Mouse (Mus musculus) 3134 (cell line): ENCODE measurements around the gene Vav2.

Source experiments
- DNase-seq: peaks from one replicate; pipeline ENCODE4 v3.0.0-alpha.2; 2011; ENCODE audit warnings: low spot score; ENCODE audit not compliant: insufficient read length; ENCODE audit errors: extremely low read depth

Gene Vav2

DNA sequence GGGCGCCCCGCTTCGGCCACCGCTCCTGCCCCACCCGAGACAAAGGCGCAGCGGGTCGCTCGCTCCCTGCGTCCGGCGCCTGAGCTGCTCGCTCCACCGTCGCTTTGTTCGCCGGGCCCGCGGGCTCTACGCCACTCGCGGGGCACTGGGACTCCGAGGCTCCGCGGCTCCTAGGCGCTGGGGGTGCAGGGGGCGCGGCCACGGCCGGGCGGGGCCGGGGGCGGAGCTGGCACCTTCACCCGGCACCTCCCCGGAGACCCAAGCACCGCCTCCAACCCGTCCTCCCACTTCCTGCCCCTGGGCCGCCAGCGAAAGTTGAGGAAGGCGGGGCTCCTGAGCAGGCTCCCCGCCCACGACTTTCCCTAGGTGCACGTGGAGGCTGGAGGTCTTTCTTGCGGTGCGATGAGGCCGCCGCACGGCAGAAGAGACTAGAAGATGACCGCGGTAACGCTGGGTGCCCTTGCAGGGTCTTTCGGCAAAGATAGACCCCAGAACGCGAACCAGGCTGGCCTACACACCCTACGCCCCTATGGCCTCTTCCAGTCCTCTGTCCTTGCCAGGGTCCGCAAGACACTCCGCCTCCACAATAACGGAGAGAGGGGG, at the start of gene Vav2:
TSS of gene Vav2 (minus strand) at position 179 of the 603 bp plus-strand sequence.
- DNase-seq: peak; percentile 90

DNA sequence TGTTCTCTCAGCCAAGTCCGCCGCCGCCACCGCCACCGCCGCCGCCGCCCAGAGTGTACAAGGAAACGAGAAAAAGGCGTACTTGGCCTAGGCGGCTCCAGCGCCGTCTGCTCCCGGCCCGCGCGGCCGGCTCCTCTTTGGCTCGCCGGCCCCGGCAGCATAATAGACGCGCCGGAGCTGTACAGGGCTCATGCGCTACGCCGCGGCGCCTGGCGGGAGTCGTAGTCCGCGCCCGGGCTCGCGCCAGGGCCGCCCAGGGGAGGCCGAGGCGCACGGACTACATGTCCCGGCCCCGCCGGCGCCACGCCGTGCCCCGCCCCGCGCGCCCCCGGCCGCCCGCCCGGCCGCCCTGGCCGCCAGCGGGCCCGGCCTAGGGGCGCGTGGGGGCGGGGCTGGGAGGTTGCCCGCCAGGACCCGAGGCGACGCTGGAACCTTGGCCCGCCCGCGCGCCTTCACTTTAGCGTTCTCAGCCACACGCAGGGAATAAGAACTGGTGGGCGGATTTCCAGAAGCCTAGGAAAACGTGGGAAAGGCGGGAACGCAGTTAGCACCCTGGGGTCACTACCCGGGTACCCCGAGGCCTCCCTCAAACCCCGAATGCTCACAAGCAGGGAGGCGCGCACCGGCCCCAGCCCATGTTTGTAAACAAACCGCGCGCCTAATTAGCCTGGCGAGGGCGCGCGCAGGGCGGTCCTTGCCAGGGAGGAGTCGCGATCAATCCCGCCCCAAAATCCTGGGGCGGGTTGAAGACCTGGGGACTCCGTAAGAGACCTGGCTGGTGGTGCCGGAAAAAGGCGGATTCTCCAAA, 48.9 kb upstream of the Vav2 start:
- peak; percentile 94 for DNase-seq

DNA sequence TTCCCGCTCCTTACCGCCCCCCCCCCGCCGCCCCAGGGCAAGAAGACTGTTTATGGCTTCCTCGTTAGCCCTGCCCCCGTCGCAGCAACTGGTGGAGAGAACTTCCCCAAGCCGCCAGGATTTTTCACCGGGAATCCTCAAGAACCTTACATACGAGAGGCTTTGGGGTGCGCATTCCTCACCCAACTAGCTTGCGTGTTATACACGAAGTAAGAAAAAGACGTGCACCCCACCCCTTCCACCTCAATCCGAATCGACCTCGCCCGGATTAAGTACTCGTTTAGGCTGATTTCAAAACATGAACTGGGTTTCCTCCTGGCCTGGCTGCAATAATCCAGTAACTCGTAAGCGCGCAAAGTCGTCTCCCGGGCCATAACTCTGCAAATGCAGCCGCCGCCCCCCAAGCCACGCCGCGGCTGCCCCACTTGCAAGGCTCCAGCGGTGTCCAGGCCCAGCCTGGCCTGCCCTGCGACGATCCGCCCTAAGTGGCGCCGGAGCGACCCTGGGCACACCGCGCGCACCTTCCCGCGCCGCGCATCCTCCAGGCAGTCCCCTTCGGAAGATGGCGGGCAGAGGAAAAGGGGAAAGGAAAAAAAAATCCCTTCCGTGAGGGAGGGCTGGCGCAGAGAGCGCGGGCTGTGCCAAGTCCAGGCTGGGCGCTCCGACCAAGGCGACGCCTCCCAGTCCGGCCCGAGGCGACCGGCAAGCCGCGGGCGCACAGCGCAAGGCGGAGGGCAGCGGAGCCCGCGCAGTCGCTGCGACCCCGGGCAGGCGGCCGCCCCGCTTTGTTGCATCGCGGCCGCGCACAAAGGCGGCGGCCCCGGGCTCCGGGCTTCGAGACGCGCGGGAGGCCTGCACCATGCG, 48.0 kb upstream of the Vav2 start:
- peak; percentile 72 for DNase-seq

DNA sequence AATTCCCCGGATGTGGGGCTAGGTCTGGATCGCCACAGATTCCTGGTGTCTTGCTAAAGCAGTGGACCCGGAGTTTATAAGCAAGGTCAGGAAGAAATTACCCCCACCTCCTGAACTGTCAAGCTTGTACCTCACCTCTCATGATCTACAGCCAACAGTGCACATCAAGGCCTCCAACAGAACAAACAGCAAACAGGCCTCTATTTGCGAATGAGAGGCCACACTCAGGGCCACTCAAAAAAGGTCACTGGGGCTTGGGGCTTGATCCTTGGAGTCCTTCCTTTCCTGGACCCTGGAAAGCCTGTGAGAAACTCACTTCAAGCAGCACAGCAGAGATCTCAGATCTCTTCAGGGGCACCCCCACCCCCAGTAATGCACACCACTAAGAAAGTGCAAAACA, 47.1 kb upstream of the Vav2 start:
- DNase-seq: no peak

DNA sequence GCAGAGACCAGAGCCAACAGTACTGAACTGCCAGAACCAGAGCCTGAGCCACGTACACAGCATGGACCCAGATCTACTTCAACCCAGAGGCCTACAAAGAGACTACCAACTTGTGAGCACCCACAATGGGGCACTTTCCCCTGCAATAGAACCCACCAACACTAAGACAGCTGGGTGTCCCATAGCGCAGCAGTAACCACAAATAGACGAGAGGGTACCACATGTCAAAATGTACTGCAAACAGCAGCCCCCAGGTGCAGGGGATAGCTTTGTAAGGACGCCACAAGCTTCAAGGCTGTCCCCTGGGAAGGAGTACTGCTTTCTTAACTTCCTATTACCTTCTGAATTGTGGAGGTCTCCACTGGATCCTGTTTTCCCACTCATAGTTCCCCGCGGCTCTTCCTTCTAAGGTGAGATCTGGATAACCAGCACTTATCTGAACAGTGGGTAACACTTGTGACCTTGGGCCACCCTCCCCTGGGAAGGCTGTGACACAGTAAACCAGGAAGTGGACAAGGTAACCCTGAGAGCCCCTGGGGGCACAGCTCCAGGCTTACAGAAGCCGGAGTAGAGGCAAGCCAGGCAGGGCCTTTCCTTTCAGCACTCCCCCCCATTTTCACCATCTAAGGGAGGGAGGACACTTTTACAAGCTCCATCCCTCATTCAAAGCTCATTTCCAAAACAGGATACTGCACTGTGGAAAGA, 46.4 kb upstream of the Vav2 start:
- DNase-seq: no peak

DNA sequence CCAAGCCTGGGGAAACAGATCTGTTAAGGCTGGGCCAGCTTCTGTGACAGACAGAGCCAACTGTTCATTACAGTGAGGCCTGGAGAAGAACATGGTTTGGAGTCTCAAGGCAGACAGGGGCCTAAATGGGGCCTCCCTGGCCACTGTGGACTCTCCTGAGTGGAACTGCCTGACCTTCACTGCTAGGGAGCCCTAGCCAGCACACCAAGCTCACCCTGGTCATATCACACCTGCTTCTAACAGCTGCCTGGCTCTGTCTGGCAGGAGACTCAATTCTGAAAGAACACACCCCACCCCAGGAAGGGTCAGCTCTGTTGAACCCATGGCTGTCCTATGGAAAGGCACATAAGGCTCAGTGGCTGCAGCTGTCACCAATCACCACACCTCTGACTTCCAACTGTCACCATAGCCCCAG, 44.3 kb upstream of the Vav2 start:
- DNase-seq: no peak

DNA sequence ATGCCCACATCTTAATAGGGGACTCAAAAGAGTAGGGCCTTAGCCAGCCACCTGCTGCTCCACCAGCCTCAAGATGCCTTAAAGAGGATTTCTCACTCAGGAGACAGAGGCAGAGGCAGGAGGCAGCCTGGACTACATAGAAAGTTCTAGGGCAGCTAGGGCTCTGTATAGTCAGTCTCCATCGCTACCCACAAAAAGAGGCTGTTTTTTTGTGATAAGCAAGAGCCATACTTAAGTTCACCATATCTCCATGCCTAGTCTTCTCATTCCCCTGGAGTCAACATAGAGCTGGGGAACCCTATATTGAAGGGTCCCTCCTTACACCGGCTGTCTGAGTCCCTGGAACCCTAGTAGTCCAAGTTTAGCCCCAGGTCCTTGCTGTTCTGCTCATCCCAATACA, 43.7 kb upstream of the Vav2 start:
- DNase-seq: no peak

DNA sequence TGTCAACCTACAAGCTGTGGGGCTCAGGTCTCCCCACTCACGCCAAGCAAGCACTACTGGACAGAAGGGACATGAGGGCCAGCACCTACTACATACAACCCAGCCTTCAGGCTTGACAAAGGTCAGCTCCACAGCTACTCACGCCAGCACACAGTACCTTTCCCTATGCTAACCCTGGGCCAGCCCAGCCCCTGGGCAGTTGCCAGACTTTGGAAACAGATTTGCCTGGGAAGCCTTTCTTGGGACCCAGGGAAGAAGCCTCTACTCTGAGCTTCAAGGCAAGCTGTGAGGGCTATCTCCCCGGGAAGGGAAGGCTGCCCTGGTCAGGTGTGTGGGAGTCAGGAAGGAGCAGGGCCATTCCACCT, 43.1 kb upstream of the Vav2 start:
- no peak for DNase-seq

DNA sequence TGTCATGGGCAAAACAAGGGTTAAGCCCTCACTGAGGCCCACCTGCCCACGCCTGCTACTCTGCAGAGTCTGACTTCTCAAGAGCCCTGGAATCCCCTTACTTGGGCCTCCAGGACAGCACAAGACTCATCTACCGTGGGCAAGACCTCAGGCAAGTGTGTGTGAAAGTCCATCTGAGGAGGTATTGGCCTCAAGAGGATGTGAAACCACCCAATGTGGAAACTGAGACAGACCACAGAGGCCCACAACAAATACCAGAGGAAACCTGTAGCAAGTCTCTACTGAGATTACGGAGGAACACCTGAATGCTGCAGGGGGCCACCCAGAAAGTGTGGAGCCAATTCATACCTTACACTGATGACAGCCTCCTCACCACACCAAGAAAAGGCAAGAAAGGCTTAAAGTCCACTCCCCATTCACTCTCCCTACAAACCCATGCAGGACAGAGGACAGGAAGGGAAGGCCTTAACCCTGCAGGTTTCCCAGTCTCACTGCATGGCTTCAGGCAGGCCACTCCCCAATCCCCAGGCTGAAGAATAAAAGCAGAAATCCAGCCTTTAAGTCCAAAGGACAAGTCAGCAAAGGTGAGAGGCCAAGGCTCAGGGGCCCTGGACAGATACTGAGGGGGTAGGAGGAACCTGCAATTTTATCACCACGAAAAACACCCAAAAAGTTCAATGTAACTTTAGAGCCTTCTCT, 42.6 kb upstream of the Vav2 start:
- DNase-seq: no peak

DNA sequence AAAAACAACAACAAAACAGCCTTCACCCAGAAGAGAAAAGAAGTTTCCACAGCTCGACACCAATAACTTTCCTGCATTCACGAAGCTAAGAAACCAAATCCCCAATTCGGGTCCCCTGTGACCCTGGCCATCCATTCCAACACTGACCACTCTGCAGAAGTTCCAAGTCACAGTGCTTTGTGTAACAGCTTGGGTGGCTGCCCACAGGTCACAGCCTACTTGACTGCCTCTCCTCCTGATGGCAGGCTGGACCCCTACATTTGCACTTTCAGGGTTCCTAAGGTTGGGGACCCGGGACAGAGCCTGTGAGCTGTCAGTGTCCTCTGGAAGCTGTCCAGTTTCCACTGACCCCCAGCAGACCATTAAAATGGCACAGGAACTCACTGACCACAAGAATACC, 36.1 kb upstream of the Vav2 start:
- DNase-seq: no peak

DNA sequence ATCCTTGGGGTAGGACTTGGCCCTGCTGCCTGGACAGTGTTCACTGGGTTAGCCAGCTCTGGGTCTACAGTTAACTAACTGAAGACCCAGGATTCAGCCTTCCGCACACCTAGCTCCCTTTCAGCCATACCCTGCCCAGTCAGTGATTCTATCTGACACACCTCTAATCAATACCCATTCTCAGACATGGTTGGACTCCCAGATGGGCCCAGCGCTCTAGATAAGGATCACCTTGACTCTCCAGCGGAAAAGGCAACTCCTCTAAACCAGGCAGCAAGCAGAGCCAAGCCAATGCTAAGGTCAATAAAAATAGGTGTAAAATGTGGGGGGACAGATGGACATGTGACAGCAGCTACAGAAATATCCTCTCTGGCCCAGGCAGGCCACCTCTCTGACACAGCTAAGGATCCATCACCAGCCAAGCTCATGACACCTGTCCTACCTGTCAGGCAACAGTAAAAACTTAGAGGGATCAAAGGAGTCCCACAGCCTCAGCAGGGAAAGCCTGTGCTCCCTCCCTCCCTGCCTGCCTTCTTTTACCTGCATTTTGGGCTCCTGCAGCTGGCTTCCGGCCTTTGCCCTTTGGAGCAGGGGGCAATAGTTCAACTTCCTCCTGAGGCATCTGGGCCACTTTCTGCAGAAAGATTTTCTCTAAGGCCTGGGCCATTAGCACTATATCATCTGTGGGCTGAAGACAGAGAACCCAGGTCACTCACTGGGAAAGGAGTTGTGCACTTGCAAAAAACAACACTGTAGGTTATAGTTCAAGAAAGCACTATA, 35.2 kb upstream of the Vav2 start:
- DNase-seq: no peak

DNA sequence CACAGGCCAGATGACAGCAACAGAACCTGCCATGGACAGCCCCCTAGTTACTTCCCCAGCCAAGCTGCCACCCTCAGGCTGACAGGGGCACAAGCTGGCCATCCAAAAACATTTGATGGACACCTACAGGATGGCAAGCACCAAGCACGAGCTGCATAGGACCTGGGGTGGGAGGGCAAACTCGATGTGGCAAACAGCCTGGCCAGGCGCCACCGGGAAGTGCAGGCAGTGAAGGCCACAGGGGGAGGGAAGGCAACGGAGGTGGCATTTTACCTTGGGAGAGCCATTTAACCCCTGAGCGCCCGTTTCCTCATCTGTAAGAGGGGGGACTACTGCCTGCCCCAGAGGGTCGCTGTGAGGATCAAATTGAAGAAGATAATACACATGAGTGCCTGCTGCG, 33.8 kb upstream of the Vav2 start:
- no peak for DNase-seq

DNA sequence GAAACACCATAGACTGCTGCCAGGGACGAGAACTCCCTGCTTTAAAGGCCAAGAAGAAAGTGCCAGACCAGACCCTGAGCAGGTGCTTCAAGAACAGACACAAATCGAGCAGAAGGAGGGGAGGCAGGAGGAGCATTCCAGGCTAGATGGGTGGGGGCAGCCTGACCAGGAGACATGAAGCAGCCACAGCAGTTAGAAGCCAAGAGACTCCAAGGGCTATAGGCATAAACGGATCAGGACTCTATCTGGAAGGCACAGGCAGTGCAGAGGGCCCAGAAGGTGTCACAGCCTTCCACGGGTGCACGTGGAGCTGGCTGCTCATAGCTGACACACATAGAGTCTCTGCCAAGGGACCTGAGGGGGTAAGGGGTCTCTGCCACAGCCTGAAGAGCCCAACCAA, 33.3 kb upstream of the Vav2 start:
- no peak for DNase-seq

DNA sequence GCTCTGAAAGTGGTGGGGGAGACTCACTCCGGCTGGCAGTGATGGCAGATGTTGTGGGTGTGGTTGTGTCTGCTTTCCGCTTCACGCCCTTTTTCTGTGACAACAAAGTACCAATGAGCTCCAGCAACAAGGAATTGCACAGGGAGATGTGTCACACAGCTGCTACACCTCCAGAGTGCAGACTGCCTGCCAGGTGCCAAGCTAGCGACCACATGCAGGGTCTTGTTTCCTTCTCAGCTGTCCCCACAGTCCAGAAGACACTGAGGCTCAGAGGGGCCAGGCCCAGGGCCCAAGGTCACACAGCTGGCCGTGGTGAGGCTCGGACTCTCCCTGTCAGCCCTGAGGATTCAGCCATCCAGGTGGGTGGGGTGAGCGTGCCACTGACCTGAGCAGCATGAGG, 32.9 kb upstream of the Vav2 start:
- DNase-seq: no peak

DNA sequence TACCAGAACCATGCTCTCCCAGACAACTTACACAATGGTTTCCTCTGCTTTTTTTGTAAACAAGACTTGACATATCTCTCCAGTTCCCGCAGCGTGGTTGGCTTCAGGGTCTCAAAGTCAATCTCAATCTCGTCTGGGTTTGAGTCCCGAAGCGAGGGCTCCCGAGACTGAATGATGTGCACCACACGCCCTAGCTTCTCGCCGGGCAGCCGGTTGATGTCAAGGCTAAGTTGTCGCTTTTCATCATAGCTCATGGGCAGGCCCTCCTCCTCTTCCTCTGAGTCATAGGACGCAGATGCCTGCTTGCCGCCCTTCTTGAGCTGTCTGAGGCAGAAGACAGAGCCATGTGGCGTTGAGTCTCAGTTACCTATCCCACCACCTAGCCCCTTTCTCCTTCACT, 23.4 kb upstream of the Vav2 start:
- DNase-seq: no peak

DNA sequence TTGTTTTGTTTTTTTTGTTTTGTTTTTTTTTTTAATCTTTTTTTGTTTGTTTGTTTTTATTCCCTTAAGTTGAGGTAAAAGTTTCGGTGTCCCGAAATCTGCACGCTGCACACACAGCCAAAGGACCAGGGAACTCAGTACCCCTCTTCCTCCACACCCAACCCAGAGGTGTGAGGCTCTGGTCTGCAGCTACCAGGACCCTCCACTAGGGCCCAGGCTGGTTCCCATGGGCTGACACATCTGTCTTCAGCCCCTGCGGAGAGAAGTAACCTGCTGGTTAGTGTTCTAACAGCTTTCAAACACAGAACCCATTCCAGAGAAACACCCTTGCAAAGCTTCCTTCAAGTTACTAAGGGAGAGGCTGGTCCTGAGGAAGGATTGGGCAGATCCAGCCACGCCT, 20.9 kb upstream of the Vav2 start:
- no peak for DNase-seq

DNA sequence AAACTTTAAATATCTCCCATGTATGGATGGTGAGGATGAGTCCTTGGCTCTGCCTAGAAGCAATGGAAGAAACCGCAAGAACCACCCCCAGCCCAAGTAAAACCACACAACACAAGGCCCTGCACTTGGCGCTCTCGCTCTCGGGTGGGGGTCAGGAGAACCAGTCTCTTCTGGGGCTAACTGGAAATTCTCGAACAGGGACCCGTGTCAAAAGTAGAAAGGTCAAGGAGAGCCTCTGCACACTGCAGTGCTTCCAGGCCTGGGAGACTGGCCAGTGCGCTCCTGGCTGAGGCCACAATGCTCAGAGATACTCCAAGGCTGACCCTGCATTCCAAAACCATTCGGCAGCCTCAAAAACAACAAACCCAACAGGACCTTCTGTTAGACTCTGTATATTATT, 20.0 kb upstream of the Vav2 start:
- no peak for DNase-seq

DNA sequence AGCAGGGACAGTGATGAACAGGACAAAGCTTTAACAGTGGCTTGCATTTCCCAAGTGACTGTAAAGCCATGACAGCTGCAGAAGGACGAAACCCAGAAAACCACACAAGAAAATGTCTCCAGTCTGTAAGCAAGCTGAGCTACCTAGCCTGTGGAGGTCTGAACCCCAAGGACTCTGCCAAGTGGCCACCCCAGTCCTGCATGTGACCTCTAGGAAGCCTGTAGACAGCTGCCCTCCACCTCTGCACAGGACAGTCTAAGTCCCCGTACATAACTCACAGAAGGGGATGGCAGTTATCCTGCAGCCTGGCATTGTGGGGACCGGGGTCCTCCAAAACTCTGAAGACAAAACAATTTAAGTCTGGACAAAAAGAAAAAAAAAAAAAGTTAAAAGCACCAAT, 19.1 kb upstream of the Vav2 start:
- DNase-seq: no peak

DNA sequence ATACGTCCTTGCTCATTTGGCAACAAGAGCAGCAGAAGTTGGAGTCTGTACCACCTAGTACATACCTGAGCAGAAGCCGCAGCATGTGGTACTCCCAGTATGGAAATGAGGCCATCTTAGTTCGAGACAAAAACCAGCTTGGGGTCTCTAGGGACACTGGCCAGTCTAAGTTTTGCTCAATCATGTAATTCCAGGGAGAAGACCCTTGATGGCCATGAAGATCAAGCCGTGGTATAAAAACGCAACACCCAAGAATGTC, 16.5 kb upstream of the Vav2 start:
- DNase-seq: no peak
